Mouse (Mus musculus) heart, adult 2 months (tissue): ENCODE results near the gene Plxna2.

ENCODE experiments used
- CTCF ChIP-seq: fragments of 200-600 bp; IDR thresholded peaks from 2 replicates; pipeline ENCODE4 v1.8.1; 2022; ENCODE audit warnings: antibody characterized with exemption, mild to moderate bottlenecking, moderate library complexity
- EP300 ChIP-seq: fragments of 200-500 bp; IDR thresholded peaks from 2 replicates; pipeline ENCODE4 v1.6.1; 2011; ENCODE audit warnings: low read depth, low read length, control low read depth; ENCODE audit not compliant: insufficient read depth

GRCm38 (mm10) chr1:194612628-194613027 lies 5.4 kb upstream of the Plxna2 start:
- TF ChIP-seq CTCF (no peak), EP300 (no peak)
